Mouse (Mus musculus) stomach, embryonic 16.5 days (tissue): ENCODE data around the gene Slc35f4. TPM values are rescaled to one million over a fixed set of nuclear protein-coding genes. Genes with fewer than 3 reads are reported as not detected.
A peak's percentile ranks its signal among the peaks of the same experiment; 100 is the strongest.

Experiments used
- ATAC-seq: fragments of 200-750 bp; cut with Nextera tagmentation; 2 replicates; pipeline ENCODE4 v1.8.0; 2017; ENCODE audit warnings: moderate number of reproducible peaks, moderate TSS enrichment; ENCODE audit not compliant: insufficient read depth, low FRiP score
- H3K27ac ChIP-seq: fragments of 300-500 bp; sonication (generic); 2 replicates; pipeline ENCODE4 v1.5.1; 2014; ENCODE audit warnings: low read length
- H3K27me3 ChIP-seq: fragments of 300-500 bp; sonication (generic); 2 replicates; pipeline ENCODE4 v1.6.1; 2014; ENCODE audit warnings: low read length, control low read depth, mixed read lengths; ENCODE audit not compliant: control insufficient read depth, insufficient read depth
- H3K36me3 ChIP-seq: fragments of 300-500 bp; sonication (generic); 2 replicates; pipeline ENCODE4 v1.6.1; 2014; ENCODE audit warnings: low read length; ENCODE audit not compliant: control insufficient read depth, insufficient read depth
- H3K4me1 ChIP-seq: fragments of 300-500 bp; sonication (generic); 2 replicates; pipeline ENCODE4 v1.6.1; 2014; ENCODE audit warnings: low read length, control low read depth, mixed read lengths; ENCODE audit not compliant: control insufficient read depth, insufficient read depth
- H3K4me2 ChIP-seq: fragments of 300-500 bp; sonication (generic); 2 replicates; pipeline ENCODE4 v1.6.1; 2014; ENCODE audit warnings: low read depth, low read length, mixed read lengths
- H3K4me3 ChIP-seq: fragments of 300-500 bp; sonication (generic); replicated peaks from 2 replicates; pipeline ENCODE4 v1.5.1; 2014; ENCODE audit warnings: mild to moderate bottlenecking, low read length
- H3K9ac ChIP-seq: fragments of 300-500 bp; sonication (generic); 2 replicates; pipeline ENCODE4 v1.6.1; 2014; ENCODE audit warnings: low read length
- H3K9me3 ChIP-seq: fragments of 300-500 bp; sonication (generic); replicated peaks from 2 replicates; pipeline ENCODE4 v1.6.1; 2016; ENCODE audit warnings: low read length, control low read depth; ENCODE audit not compliant: control insufficient read depth
- WGBS: fragments of 180-500 bp; shearing (Covaris S2); extraction: QIAGEN DNeasy Blood & Tissue Kit; methylation state at CpG from one replicate; pipeline ENCODE4 v1.1.7; 2014; 5-methylcytosine and 5-hydroxymethylcytosine counted together
- polyA plus RNA-seq: library from polyadenylated mRNA; unstranded; fragments of >200 nt; fragmentation: Nextera tagmentation; extraction: Ambion mirVana; gene quantifications from 2 replicates; pipeline ENCODE4 v1.2.1, GENCODE M21; 2015

Gene Slc35f4
- 0.18 and 0.32 TPM in 2 replicates for polyA plus RNA-seq

GRCm38 (mm10) chr14:49525931-49526291, at the start of gene Slc35f4:
Slc35f4 (minus strand) TSS chr14:49526046.
- Histone ChIP-seq H3K9me3 (no peaks in the 10 kb centered on the region), H3K4me1 (peaks cover 7% of the 10 kb centered on the region; the same call in 1 of the 2 replicates), H3K4me2 (peak within 1 kb of the TSS; percentile 46), H3K27ac (no peak within 1 kb of the TSS), H3K27me3 (peaks cover 7% of the 10 kb centered on the region), H3K4me3 (peak within 1 kb of the TSS; percentile 31), H3K36me3 (no peaks in the 10 kb centered on the region), H3K9ac (no peak within 1 kb of the TSS)
- 14% methylated on average over 6 of the region's 6 CpGs for WGBS
- no peak for ATAC-seq

DNA sequence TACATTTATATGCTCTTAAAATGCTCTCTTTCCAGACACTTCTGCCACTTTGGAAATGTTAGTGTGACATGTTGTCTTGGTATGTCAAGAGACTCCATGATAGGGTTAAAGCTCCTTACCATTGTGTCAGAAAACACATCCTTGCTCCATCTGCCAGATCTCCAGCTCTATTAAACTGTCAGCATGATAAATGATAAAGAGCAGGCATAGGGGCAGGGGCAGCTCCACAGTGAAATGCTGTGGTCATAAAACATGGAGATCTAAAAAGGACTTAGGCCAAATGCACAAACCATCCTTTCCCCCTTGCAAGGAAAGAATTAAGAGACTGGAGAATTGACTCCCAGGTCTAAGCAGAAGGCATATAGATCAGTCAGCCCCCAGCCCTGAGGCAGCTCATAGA, 42.5 kb upstream of the Slc35f4 start:
- no peaks in the 10 kb centered on the region for H3K9me3 ChIP-seq
- no peaks in the 10 kb centered on the region for H3K27me3 ChIP-seq
- no peaks in the 10 kb centered on the region for H3K4me1 ChIP-seq
- H3K27ac ChIP-seq, result no peak overlapping the region
- H3K36me3 ChIP-seq, result no peaks in the 10 kb centered on the region
- no peak for ATAC-seq
- no peak overlapping the region for H3K4me2 ChIP-seq
- H3K9ac ChIP-seq, result no peak overlapping the region
- H3K4me3 ChIP-seq, result no peak overlapping the region

GRCm38 (mm10) chr14:49560706-49561105, 34.9 kb upstream of the Slc35f4 start:
- ATAC-seq, result no peak
- Histone ChIP-seq H3K9me3 (no peaks in the 10 kb centered on the region), H3K27ac (no peak overlapping the region), H3K4me3 (no peak overlapping the region), H3K36me3 (no peaks in the 10 kb centered on the region), H3K27me3 (no peaks in the 10 kb centered on the region), H3K4me2 (no peak overlapping the region), H3K4me1 (no peaks in the 10 kb centered on the region), H3K9ac (no peak overlapping the region)
- WGBS, result 72% methylated on average over 2 of the region's 2 CpGs

GRCm38 (mm10) chr14:49540104-49540503, 14.3 kb upstream of the Slc35f4 start:
- no peak overlapping the region for H3K27ac ChIP-seq
- no peak overlapping the region for H3K4me3 ChIP-seq
- no peak overlapping the region for H3K4me2 ChIP-seq
- no peak overlapping the region for H3K9ac ChIP-seq
- 43% methylated on average over 1 of the region's 1 CpGs for WGBS
- ATAC-seq, result no peak
- no peaks in the 10 kb centered on the region for H3K9me3 ChIP-seq
- H3K4me1 ChIP-seq, result no peaks in the 10 kb centered on the region
- no peaks in the 10 kb centered on the region for H3K27me3 ChIP-seq
- H3K36me3 ChIP-seq, result no peaks in the 10 kb centered on the region

GRCm38 (mm10) chr14:49525176-49525930, 493 bp downstream of the Slc35f4 start:
- Histone ChIP-seq H3K27ac (no peak overlapping the region), H3K36me3 (no peaks in the 10 kb centered on the region), H3K4me3 (peak overlapping the region; percentile 31), H3K9me3 (no peaks in the 10 kb centered on the region), H3K4me1 (peaks cover 7% of the 10 kb centered on the region; the same call in 1 of the 2 replicates), H3K27me3 (peaks cover 7% of the 10 kb centered on the region), H3K9ac (no peak overlapping the region), H3K4me2 (peak overlapping the region; percentile 46)
- under 1% methylated on average over 56 of the region's 63 CpGs for WGBS
- ATAC-seq, result peak; percentile 77

- Histone ChIP-seq H3K4me2 (no peak overlapping the region), H3K36me3 (no peaks in the 10 kb centered on the region), H3K27me3 (peaks cover 7% of the 10 kb centered on the region), H3K9ac (no peak overlapping the region), H3K4me3 (no peak overlapping the region), H3K27ac (no peak overlapping the region), H3K9me3 (no peaks in the 10 kb centered on the region), H3K4me1 (peaks cover 7% of the 10 kb centered on the region; the same call in 1 of the 2 replicates)
- no peak for ATAC-seq
- 64% methylated on average over 8 of the region's 8 CpGs for WGBS
Measured at GRCm38 (mm10) chr14:49524665-49525064, 1.2 kb downstream of the Slc35f4 start.

GRCm38 (mm10) chr14:49515096-49515665, 10.7 kb downstream of the Slc35f4 start:
- Histone ChIP-seq H3K9me3 (no peaks in the 10 kb centered on the region), H3K9ac (no peak overlapping the region), H3K27ac (no peak overlapping the region), H3K36me3 (no peaks in the 10 kb centered on the region), H3K4me3 (no peak overlapping the region), H3K4me1 (no peaks in the 10 kb centered on the region), H3K4me2 (no peak overlapping the region), H3K27me3 (no peaks in the 10 kb centered on the region)
- WGBS, result 21% methylated on average over 2 of the region's 2 CpGs
- no peak for ATAC-seq

GRCm38 (mm10) chr14:49514137-49514536, 11.7 kb downstream of the Slc35f4 start:
- no peaks in the 10 kb centered on the region for H3K36me3 ChIP-seq
- H3K4me2 ChIP-seq, result no peak overlapping the region
- no peak overlapping the region for H3K27ac ChIP-seq
- H3K4me1 ChIP-seq, result no peaks in the 10 kb centered on the region
- H3K4me3 ChIP-seq, result no peak overlapping the region
- no peak overlapping the region for H3K9ac ChIP-seq
- no peaks in the 10 kb centered on the region for H3K9me3 ChIP-seq
- no peaks in the 10 kb centered on the region for H3K27me3 ChIP-seq
- 32% methylated on average over 2 of the region's 2 CpGs for WGBS
- ATAC-seq, result no peak

- H3K27me3 ChIP-seq, result no peaks in the 10 kb centered on the region
- H3K4me3 ChIP-seq, result no peak overlapping the region
- no peaks in the 10 kb centered on the region for H3K36me3 ChIP-seq
- no peaks in the 10 kb centered on the region for H3K4me1 ChIP-seq
- H3K4me2 ChIP-seq, result no peak overlapping the region
- WGBS, result 78% methylated on average over 1 of the region's 1 CpGs
- ATAC-seq, result no peak
- no peak overlapping the region for H3K9ac ChIP-seq
- no peak overlapping the region for H3K27ac ChIP-seq
- H3K9me3 ChIP-seq, result no peaks in the 10 kb centered on the region
Measured at GRCm38 (mm10) chr14:49495192-49495591, 30.7 kb downstream of the Slc35f4 start.
